Mouse (Mus musculus): ENCODE results near the gene Adam30. TPM values are rescaled to one million over a fixed set of nuclear protein-coding genes. Genes with fewer than 3 reads are reported as not detected.
"Not testable (repeated sequence)": the region's sequence is repeated elsewhere in the genome, so short reads cannot be mapped to it uniquely, and the experiment has no call there.

Adam30 gene
- not detected for total RNA-seq (2021)
- long read RNA-seq, experiment 1, result 0 reads
- long read RNA-seq, experiment 2, result 0 reads

- DNase-seq, result no peak
These were observed at the start of gene Adam30 for GRCm38 (mm10) chr3:98160330-98160729. Gene Adam30, plus strand, starts transcription at chr3:98160630.

DNA sequence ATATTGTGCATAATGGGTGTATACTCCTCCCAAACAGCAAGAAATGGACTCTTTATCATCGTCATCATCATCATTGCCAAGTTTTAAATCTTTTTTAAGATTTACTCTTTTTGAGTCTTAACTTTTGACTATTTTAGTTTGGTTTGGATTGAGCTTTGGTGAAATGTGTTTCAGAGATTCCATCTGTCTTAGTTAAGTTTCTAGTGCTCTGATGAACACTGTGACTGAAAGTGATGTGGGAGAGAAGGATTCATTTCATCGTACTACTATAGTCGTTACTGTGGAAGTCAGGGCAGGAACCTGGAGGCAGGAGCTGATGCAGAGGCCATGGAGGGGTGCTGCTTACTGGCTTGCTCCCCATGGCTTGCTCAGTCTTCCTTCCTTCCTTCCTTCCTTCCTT is 42.2 kb upstream of the Adam30 start:
- no peak for DNase-seq

DNA sequence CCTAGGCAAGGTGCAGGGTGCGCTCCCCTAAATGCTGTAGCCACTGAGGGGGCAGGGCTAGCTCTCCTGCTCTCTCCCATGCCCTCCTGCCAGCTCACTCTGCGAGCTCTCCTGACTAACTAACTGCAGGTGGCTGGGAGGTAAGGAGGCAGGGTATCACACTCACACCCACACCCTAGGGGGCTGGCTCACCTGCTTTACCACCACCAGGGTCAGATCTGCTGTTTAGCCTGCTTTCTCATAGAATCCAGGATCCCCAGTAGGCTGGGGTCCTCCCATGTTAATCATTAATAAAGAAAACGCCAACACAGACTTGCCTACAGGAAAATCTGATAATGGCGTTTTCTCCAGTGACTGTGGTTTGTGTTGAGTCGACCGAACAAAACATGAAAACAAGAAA is 41.1 kb upstream of the Adam30 start:
- no peak for DNase-seq

DNA sequence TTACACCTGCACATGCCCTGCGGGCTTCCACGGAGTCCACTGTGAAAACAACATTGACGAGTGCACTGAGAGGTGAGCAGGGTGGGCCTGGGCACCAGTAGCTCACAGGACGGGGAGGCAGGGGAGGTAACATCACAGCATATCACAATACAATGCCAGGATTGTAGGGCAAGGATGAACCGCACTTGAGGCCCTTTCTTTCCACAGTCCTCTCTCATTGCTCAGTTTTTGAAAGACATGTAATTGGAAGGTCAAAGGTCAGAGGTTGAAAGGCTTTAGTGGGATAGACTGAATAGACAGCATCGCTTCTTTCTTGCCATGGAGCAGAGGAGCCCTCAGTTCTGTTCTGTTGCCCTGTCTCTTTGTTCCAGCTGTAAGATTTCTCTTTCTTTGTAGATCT is 39.5 kb upstream of the Adam30 start:
- no peak for DNase-seq

- no peak for DNase-seq
These were observed 32.7 kb upstream of the Adam30 start for GRCm38 (mm10) chr3:98127775-98128174.

- no peak for DNase-seq
These were observed 31.7 kb upstream of the Adam30 start for GRCm38 (mm10) chr3:98128716-98129115.

GRCm38 (mm10) chr3:98132140-98132539 is 28.3 kb upstream of the Adam30 start:
- not testable (repeated sequence) for DNase-seq

DNA sequence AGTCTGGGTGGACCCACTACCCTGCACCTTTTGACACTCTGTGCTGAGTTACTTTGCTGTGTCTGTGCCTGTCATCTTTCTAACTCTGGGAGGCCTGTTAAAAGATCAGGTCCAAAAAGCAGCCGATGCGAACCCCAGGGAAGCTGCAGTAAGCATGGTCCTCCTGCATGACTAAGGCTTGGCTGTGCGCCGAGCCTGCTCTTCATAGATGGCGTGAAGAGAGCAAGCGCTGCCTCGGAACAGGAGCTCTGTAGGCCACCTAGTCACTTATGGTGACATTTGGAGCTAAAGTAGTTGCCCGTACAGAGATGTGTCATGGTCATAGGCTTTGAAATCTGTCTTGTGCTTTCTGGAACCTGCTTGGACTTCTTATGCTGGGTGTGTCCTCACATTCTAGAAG is 27.8 kb upstream of the Adam30 start:
- no peak for DNase-seq

- no peak for DNase-seq
These were observed 19.0 kb upstream of the Adam30 start for GRCm38 (mm10) chr3:98141456-98141855.

GRCm38 (mm10) chr3:98142862-98143261 is 17.6 kb upstream of the Adam30 start:
- DNase-seq, result no peak

DNA sequence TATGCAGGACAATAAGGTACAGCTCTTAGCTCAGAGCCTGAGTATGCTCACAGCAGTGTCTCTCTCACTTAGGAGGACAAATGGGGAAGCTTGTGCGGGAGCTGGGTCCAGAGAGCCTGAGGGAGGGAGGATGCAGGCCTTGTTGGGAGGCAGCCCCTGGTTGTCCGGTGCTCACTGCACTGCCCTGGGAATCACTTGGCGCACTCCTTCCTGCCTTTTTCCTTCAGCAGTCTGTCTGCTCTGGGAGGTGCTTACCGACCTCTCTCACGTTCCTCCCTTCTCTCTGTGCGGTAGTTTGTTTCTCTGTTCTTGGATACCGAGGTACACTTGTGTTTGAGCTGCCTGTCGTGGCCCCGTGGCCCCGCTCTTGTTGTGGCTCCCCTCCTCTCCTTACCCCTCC is 15.2 kb upstream of the Adam30 start:
- no peak for DNase-seq

DNA sequence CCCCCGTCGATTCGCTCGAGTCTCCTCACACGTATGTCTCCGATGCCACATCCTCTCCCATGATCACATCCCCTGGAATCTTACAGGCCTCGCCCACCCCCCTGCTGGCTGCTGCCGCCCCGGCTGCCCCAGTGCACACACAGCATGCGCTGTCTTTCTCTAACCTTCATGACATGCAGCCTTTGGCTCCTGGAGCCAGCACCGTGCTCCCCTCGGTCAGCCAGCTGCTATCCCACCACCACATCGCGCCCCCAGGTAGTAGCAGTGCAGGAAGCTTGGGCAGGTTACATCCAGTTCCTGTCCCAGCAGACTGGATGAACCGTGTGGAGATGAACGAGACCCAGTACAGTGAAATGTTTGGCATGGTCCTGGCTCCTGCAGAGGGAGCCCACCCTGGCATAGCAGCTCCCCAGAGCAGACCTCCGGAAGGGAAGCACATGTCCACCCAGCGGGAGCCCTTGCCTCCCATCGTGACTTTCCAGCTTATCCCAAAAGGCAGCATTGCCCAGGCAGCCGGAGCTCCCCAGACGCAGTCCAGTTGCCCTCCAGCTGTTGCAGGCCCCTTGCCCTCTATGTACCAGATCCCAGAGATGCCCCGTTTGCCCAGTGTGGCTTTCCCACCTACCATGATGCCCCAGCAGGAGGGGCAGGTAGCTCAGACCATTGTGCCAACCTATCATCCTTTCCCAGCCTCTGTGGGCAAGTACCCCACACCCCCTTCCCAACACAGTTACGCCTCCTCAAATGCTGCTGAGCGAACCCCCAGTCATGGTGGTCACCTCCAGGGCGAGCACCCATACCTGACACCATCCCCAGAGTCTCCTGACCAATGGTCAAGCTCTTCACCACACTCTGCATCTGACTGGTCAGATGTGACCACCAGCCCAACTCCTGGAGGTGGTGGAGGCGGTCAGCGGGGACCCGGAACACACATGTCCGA is 13.7 kb upstream of the Adam30 start:
- DNase-seq, result no peak

- DNase-seq, result no peak
These were observed 12.7 kb upstream of the Adam30 start for GRCm38 (mm10) chr3:98147706-98148105.

- DNase-seq, result no peak
These were observed 10.5 kb upstream of the Adam30 start for GRCm38 (mm10) chr3:98149881-98150280.

GRCm38 (mm10) chr3:98151016-98151415 is 9.4 kb upstream of the Adam30 start:
- no peak for DNase-seq

- DNase-seq, result no peak
These were observed 7.0 kb upstream of the Adam30 start for GRCm38 (mm10) chr3:98153460-98153859.

GRCm38 (mm10) chr3:98156158-98156557 is 4.3 kb upstream of the Adam30 start:
- DNase-seq, result no peak

- no peak for DNase-seq
These were observed 3.4 kb upstream of the Adam30 start for GRCm38 (mm10) chr3:98157073-98157472.

GRCm38 (mm10) chr3:98157585-98157984 is 2.8 kb upstream of the Adam30 start:
- DNase-seq, result no peak

DNA sequence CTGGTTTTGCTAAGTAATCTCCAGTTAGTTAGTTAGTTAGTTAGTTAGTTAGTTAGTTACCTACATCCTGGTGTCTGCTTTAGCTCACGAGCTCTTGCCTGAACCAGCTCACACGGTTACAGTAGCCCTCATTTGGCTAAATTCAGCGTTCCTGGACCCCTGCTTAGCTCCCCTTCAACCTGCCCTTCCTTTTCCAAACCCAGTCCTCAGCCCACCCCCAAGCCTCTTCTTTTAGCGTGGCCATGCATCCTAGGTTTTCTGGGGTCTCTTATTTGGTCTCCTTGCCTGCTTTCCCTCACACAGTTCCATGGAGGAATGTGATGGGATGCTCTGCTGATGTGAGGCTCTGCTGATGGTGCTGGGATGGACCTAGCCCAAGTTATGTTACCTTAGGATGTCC is 1.8 kb upstream of the Adam30 start:
- DNase-seq, result no peak

GRCm38 (mm10) chr3:98159289-98159688 is 1.1 kb upstream of the Adam30 start:
- DNase-seq, result no peak

DNA sequence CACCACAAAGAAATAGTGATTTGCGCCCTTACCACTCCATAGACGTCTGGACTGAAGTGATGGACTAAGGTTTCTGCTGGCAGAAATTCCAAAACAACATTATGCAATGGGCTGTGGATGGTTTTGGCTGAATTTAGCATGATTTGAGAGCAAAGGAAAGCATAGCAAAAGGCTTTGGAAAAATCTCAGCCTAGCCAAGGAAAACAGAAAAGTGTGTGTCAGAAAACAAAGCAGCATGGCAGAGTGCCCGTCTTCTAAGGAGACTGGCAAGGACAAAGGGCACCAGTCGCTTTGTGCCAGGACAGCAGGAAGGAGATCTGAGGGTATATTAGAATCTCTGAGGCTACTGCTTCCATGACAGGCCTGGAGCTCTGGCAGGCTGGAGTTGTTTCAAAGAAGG is 17.9 kb downstream of the Adam30 start:
- DNase-seq, result no peak

- no peak for DNase-seq
These were observed 20.4 kb downstream of the Adam30 start for GRCm38 (mm10) chr3:98180805-98181204.

DNA sequence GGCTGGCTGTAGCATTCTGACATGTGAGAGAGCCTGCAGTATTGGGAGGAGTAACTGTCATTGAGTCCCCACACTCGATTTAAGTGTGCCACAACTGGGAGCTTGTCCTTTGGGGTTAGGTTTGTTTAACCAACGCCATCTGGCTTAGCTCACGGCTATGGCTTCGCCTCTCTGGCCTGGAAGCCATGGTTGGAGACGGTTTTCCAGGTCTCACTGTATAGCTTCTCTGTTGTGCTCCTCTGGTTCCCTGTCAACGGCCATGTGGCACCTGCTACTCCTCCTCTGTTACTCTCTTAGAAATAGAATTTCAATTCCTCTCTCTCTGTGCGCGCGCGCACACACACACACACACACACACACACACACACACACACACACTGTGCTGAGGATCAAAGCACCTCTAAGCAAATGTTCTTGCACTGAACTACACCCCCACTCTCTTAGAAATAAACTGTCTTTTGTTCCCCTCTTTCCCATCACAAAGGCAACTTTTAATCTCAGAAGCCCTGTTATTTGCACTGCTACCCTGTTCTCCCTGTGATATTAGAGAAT is 24.8 kb downstream of the Adam30 start:
- no peak for DNase-seq
